Mouse (Mus musculus) thymus, postnatal 10 days (tissue): ENCODE measurements around the gene F2.
A peak's percentile ranks its signal among the peaks of the same experiment; 100 is the strongest.
"Not testable (repeated sequence)": the region's sequence is repeated elsewhere in the genome, so short reads cannot be mapped to it uniquely, and the experiment has no call there.

Experiments
- DNase-seq, 2 experiments: peaks; one replicate each; pipeline ENCODE4 v3.0.0; 2021; ENCODE audit warnings: low spot score in 2 of 2

The F2 gene

GRCm38 (mm10) chr2:91646733-91647132, 10.5 kb upstream of the F2 start:
- DNase-seq, result peak; percentile 51 to 68

- peak; percentile 67 to 76 for DNase-seq
Measured at GRCm38 (mm10) chr2:91645811-91646210, 9.6 kb upstream of the F2 start.

DNA sequence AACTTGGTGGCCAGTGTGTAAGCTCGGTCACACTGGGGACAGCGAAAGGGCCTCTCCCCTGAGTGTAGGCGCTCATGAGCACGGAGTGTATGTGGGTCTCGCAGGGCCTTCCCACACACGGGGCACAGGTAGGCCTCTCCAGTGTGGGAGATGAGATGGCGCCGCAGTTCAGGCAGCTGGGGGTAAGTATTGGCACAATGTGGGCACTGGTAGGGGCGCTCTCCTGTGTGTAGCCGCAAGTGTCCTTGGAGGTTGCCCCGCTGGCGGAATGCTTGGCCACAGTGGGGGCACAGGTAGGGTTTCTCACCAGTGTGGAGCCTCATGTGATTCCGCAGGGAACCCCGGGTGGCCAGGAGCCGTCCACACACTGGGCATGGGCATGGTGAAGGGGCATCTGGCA, 9.1 kb upstream of the F2 start:
- peak in 1 of 2 experiments; percentile 36 for DNase-seq

DNA sequence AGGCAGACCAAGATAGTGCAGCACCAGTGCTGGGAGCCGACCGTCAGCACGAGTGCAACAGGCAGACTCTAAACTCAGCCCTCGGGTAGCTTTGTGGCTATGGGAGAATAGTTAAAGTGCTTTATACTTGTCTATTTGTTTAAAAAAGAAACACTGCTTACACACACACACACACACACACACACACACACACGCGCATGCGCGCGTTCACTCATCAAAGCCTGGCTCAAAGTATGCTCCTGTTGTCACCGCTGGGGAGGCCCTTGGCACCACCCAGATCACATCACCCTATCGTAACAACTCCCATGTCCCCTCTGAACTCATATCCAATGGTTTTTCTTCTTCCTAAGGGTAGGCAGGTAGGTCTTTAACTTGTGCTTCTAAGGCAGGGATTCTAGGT, 7.8 kb upstream of the F2 start:
- no peak for DNase-seq

DNA sequence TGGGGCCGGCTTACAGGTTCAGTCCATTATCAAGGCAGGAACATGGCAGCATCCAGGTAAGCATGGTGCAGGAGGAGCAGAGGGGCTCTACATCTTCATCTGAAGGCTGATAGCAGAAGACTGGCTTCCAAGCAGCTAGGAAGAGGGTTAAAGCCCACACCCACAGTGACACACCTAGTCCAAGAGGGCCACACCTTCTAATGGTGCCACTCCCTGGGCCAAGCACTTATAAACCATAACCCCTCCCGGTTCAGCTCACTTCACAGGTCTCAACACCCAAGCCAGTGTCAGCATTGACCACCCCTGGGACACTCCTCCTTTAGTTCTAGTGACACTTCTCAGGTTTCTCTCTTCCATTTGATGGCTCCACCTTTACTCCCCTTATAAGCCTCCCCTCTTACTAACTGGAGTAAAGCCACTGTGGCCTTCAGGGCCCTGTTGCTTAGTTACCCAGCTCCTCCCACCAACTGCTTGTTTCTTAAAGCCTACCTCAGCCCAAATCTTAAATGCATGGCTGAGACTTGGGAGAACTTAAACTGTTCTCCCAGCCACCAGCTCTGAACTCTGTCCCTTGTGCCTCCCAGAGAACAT, 6.7 kb upstream of the F2 start:
- no peak for DNase-seq

- peak in 1 of 2 experiments; percentile 21 for DNase-seq
Measured at GRCm38 (mm10) chr2:91638931-91639330, 2.7 kb upstream of the F2 start.

DNA sequence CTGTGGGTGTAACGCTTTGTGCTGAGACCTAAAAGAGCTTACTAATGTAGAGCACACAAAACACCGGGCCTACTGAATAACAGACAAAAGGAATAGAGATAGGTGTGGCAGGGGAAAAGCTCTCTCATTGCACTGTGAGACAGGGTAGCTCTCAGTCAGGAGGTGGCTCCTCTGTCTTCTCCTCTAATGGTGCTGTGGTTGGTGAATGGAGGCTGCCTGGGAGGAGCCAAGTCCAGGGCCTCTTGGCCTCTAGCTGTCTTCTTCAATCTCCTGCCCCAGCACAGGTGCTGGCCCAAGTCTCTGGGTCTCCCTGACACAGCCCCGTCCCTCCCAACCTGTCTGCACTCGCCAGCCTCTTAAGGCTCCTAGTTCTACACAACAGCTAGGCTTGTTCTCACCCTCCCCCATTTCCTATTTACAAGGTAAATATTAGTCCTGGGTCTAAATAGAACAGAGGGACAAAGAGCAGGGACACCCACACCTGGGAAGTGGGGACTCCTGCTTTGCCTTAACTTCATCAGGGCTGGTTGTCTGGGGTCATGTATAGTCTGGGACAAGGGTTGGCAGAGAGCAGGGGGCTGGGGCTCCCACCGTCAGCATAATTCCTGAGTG, 619 bp upstream of the F2 start:
- no peak for DNase-seq

DNA sequence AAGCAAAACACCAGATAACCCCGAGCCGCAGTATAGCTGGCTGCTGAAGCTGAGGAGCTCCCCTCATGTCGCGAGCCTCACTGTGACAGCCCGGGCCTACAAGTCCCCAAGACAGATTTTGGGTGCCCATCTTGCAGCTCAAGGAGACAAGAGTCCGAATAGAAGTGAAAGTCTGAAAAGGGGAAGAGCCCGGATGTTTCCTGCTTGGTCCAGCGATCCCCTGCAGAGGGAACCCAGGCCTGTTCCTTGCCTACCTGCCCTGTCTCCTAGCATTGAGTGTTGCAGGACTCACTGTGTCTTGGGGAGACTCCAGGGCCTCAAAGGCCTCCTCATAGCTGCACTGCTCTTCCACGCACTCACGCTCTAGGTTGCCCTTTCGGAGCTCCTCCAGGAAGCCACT, 728 bp downstream of the F2 start:
- no peak for DNase-seq

- peak; percentile 46 to 55 for DNase-seq
Measured at GRCm38 (mm10) chr2:91634841-91635240, 1.4 kb downstream of the F2 start.

GRCm38 (mm10) chr2:91633334-91633977, 2.8 kb downstream of the F2 start:
- DNase-seq, result no peak

GRCm38 (mm10) chr2:91632316-91632715, 3.9 kb downstream of the F2 start:
- DNase-seq, result no peak

DNA sequence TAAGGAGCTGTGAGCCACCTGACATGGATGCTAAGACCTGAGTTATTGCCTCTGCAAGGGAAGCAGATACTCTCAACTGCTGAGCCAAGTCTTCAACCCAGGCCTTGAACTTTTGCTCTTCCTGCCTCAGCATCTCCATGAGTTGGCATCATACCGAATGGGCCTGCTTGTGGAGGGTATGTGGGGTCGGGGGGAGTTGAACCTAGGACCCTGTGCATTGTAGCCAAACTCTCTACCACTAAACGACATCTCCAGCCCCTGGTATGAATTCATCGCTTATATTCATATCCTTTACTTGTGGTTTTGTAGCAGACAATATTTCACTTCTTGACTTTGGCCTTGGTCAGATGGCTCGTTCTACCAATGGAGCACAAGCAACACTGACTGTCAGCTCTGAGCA, 4.4 kb downstream of the F2 start:
- DNase-seq, result no peak

- no peak for DNase-seq
Measured at GRCm38 (mm10) chr2:91630384-91630783, 5.8 kb downstream of the F2 start.

DNA sequence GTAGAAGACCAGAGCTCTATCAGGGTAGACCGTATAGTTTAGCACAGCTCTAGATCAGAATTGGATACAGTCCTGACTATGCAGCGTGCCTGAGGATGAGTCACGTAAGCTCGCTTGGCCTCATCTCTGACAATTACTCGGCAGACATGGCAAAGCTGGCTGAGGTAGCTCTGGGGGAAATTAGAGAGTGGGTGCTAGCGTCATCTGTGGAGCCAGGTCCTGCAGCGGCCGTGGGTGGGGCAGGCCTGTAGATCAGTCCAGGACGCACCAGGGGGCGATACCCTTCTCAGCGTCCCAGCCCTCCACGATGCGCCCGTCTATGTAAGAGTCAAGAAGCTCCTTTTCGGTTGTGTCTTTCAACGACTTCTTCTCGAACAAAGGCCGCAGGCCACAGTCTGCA, 6.5 kb downstream of the F2 start:
- DNase-seq, result no peak

GRCm38 (mm10) chr2:91628171-91628570, 8.0 kb downstream of the F2 start:
- DNase-seq, result no peak

DNA sequence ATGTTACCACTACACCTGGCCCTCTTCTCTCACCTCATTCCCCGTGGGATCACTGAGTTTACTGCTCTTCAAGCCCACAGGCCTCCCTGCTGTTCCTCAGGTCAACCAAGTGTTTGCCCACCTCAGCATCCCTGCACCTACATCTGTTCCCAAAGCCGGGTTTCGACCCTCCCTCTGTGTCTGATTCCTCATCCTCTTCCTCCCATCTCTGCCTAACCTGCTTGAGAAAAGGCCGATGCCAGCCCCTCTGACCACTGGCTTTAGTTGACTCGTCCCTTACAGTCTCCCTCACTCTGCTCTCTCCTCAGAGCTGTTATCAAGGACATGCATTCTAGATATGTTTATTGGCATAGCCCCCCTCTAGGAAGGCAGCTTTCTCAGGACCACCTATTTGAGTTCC, 8.7 kb downstream of the F2 start:
- no peak for DNase-seq

DNA sequence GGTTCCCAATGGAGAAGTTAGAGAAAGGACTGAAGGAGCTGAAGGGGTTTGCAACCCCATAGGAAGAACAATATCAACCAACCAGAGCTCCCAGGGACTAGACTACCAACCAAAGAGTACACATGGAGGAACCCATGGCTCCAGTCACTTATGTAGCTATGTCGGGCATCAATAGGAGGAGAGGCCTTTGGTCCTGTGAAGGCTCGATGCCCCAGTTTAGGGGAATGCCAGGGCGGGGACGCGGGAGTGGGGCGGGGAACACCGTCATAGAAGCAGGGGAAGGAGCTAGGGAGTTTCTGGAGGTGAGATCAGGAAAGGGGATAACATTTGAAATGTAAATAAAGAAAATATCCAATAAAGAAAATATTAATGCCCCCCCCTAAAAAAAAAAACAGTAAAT, 12.8 kb downstream of the F2 start:
- DNase-seq, result not testable (repeated sequence)

DNA sequence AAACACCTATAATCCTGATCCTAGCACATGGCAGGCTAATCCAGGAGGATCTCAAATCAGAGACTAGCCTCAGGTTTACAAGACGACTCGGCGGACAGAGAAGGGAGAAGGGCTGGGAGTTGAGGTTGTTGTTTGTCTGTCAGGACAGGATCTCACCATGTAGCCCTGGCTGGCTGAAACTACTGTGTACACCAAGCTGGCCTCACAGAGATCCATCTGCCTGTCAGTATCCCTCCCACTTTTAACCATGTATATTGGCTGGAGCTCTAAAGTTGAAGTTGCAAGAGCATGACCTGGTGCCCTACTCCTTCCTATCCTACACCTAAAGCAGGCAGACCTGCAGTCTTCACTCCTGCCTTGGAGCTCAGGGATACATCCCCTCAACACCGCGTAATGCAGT, 13.9 kb downstream of the F2 start:
- no peak for DNase-seq

GRCm38 (mm10) chr2:91609370-91609769, 26.8 kb downstream of the F2 start:
- DNase-seq, result not testable (repeated sequence)

- peak in 1 of 2 experiments; percentile 19 for DNase-seq
Measured at GRCm38 (mm10) chr2:91602389-91602788, 33.8 kb downstream of the F2 start.

GRCm38 (mm10) chr2:91600475-91600874, 35.7 kb downstream of the F2 start:
- DNase-seq, result no peak

GRCm38 (mm10) chr2:91586242-91586641, 50.0 kb downstream of the F2 start:
- DNase-seq, result no peak

DNA sequence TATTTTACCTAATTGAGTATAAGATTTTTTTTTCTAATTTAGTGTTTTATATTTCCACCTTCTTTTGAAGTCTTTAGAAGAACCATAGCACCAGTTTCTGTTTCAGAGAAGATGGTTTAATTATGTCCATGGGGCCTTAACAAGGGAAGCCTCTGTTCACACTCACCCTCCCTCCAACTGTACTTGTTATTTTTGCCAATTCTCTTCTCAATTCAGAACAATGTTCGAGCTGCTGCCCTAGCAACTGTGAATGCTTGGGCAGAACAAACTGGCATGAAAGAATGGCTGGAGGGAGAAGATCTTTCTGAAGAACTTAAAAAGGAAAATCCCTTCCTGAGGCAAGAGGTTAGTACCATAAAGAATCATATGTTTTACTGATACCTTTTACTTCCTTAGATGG, 55.3 kb downstream of the F2 start:
- DNase-seq, result no peak
